Mouse (Mus musculus) erythroblast, embryonic 14.5 days (primary cell): ENCODE data around the gene Gm2a.

Experiments
- GATA1 ChIP-seq: IDR thresholded peaks from 2 replicates; pipeline ENCODE4 v1.6.1; 2012; ENCODE audit warnings: low read length, inconsistent platforms, mixed read lengths
- TAL1 ChIP-seq: IDR thresholded peaks from 3 replicates; pipeline ENCODE4 v1.6.1; 2012; ENCODE audit warnings: low read length, inconsistent platforms, mixed read lengths

- TF ChIP-seq GATA1 (no peak), TAL1 (no peak)
These were observed 48.9 kb downstream of the Gm2a start for GRCm38 (mm10) chr11:55146855-55147254.
